Mouse (Mus musculus) myocyte (in vitro differentiated cells): ENCODE results near the gene Ktn1. TPM values are rescaled to one million over a fixed set of nuclear protein-coding genes. Genes with fewer than 3 reads are reported as not detected.

Experiments
- H3K27me3 ChIP-seq: one replicate; pipeline ENCODE4 v1.6.1; 2011; ENCODE audit not compliant: control insufficient read depth, insufficient read depth, insufficient read length
- H3K36me3 ChIP-seq: one replicate; pipeline ENCODE4 v1.6.1; 2011; ENCODE audit not compliant: control insufficient read depth, insufficient read depth
- H3K4me2 ChIP-seq: one replicate; pipeline ENCODE4 v1.6.1; 2011; ENCODE audit warnings: low read depth, control low read depth
- H3K4me3 ChIP-seq: one replicate; pipeline ENCODE4 v1.5.1; 2011; ENCODE audit warnings: mild to moderate bottlenecking, control low read depth, moderate library complexity
- H3K79me2 ChIP-seq: one replicate; pipeline ENCODE4 v1.6.1; 2011; ENCODE audit not compliant: control insufficient read depth, insufficient read depth
- H3ac ChIP-seq: one replicate; pipeline ENCODE4 v1.6.1; 2011; ENCODE audit not compliant: control insufficient read depth, insufficient read length
- CEBPB ChIP-seq: IDR thresholded peaks from 2 replicates; pipeline ENCODE4 v1.6.1; 2011; ENCODE audit warnings: mild to moderate bottlenecking, moderate library complexity; ENCODE audit not compliant: poor library complexity, insufficient read depth, severe bottlenecking
- E2F4 ChIP-seq: IDR thresholded peaks from one replicate; pipeline ENCODE4 v1.6.1; 2011; ENCODE audit warnings: mild to moderate bottlenecking, control low read depth, moderate library complexity; ENCODE audit not compliant: insufficient read depth
- MAX ChIP-seq: IDR thresholded peaks from one replicate; pipeline ENCODE4 v1.6.1; 2011; ENCODE audit warnings: low read depth, mild to moderate bottlenecking, control low read depth
- MYOD1 ChIP-seq, 3 experiments: IDR thresholded peaks; one replicate each; pipeline ENCODE4 v1.6.1; 2011; ENCODE audit warnings: control low read depth in 2 of 3, low read depth in 2 of 3, mild to moderate bottlenecking in 2 of 3, moderate library complexity in 1 of 3; ENCODE audit not compliant: insufficient read length in 2 of 3, control insufficient read depth in 1 of 3
- MYOG ChIP-seq, 3 experiments: IDR thresholded peaks; one replicate each; pipeline ENCODE4 v1.6.1; 2011; ENCODE audit warnings: control low read depth in 2 of 3, low read depth in 2 of 3, mild to moderate bottlenecking in 2 of 3; ENCODE audit not compliant: insufficient read length in 2 of 3, control insufficient read depth in 1 of 3, insufficient read depth in 1 of 3
- POLR2A ChIP-seq: IDR thresholded peaks from one replicate; pipeline ENCODE4 v1.6.1; 2011; ENCODE audit warnings: low read depth, mild to moderate bottlenecking, control low read depth, moderate library complexity; ENCODE audit not compliant: insufficient read length
- POLR2AphosphoS2 ChIP-seq: IDR thresholded peaks from one replicate; pipeline ENCODE4 v1.6.1; 2011; ENCODE audit warnings: low read depth, control low read depth; ENCODE audit not compliant: insufficient read length
- REST ChIP-seq: IDR thresholded peaks from one replicate; pipeline ENCODE4 v1.6.1; 2011; ENCODE audit warnings: mild to moderate bottlenecking, control low read depth, moderate library complexity; ENCODE audit not compliant: insufficient read depth, insufficient read length
- SRF ChIP-seq: IDR thresholded peaks from one replicate; pipeline ENCODE4 v1.6.1; 2011; ENCODE audit warnings: low read depth; ENCODE audit not compliant: control insufficient read depth, insufficient read length
- TCF12 ChIP-seq: IDR thresholded peaks from one replicate; pipeline ENCODE4 v1.6.1; 2011; ENCODE audit warnings: mild to moderate bottlenecking, control low read depth; ENCODE audit not compliant: poor library complexity, insufficient read depth, severe bottlenecking
- TCF3 ChIP-seq: IDR thresholded peaks from one replicate; pipeline ENCODE4 v1.6.1; 2011; ENCODE audit warnings: low read depth, control low read depth; ENCODE audit not compliant: insufficient read length
- USF1 ChIP-seq: IDR thresholded peaks from one replicate; pipeline ENCODE4 v1.6.1; 2011; ENCODE audit warnings: low read depth, mild to moderate bottlenecking, control low read depth, moderate library complexity
- polyA plus RNA-seq: library from polyadenylated mRNA; unstranded; fragments of >200 nt; fragmentation: generic; extraction: Trizol; gene quantifications from one replicate; pipeline ENCODE4 v1.2.1, GENCODE M21; 2012; ENCODE audit warnings: missing spikeins

Gene Ktn1
- polyA plus RNA-seq, 1 experiment = 16.8 TPM

DNA sequence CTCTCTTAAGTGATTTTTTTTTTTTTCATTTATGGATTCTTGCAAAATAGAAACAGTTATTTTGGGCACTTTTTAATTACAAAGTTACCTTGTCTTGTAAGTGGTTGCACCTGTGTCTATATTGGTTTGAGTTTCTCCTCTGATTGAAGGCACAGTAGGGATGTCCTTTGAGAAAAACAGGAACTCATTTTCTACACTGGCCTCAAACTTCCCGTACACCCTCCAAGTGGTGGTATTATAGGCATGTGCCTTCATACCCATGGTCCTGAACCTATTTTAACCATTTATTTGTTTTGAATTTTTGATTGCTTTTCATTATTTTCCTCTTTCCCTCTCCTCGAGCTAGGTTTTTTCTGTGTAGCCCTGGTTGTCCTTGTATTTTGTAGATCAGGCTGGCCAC lies 7.2 kb downstream of the Ktn1 start:
- peaks cover 5% of the 10 kb centered on the region for H3K36me3 ChIP-seq
- H3K4me2 ChIP-seq = no peak overlapping the region
- H3K27me3 ChIP-seq = no peaks in the 10 kb centered on the region
- H3ac ChIP-seq = no peak overlapping the region
- peaks cover 87% of the 10 kb centered on the region for H3K79me2 ChIP-seq
- no peak overlapping the region for H3K4me3 ChIP-seq
- TF ChIP-seq SRF = no peak
- TF ChIP-seq MYOD1 (IDR thresholded peaks at IDR 0.05; ENCODE audit: control insufficient read depth in 1 of 3, insufficient read length in 2 of 3, low read depth in 2 of 3) = no peak
- no peak for TF ChIP-seq USF1
- no peak for TF ChIP-seq MYOG (IDR thresholded peaks at IDR 0.05; ENCODE audit: control insufficient read depth in 1 of 3, insufficient read depth in 1 of 3, insufficient read length in 2 of 3, low read depth in 2 of 3)
- no peak for TF ChIP-seq POLR2A

GRCm38 (mm10) chr14:47663844-47664469 lies 15.7 kb downstream of the Ktn1 start:
- H3K4me3 ChIP-seq = no peak overlapping the region
- H3K27me3 ChIP-seq = no peaks in the 10 kb centered on the region
- peak overlapping the region; percentile 4 for H3K4me2 ChIP-seq
- H3K79me2 ChIP-seq = peaks cover 53% of the 10 kb centered on the region
- H3K36me3 ChIP-seq = no peaks in the 10 kb centered on the region
- H3ac ChIP-seq = no peak overlapping the region
- TF ChIP-seq MAX = no peak
- no peak for TF ChIP-seq SRF
- TF ChIP-seq MYOG (IDR thresholded peaks at IDR 0.05; ENCODE audit: control insufficient read depth in 1 of 3, insufficient read depth in 1 of 3, insufficient read length in 2 of 3, low read depth in 2 of 3) = no peak
- TF ChIP-seq REST = no peak
- no peak for TF ChIP-seq MYOD1 (IDR thresholded peaks at IDR 0.05; ENCODE audit: control insufficient read depth in 1 of 3, insufficient read length in 2 of 3, low read depth in 2 of 3)
- TF ChIP-seq POLR2A = no peak
- TF ChIP-seq E2F4 = no peak
- TF ChIP-seq TCF3 = no peak
- TF ChIP-seq POLR2AphosphoS2 = no peak
- no peak for TF ChIP-seq USF1
- TF ChIP-seq TCF12 = no peak
- TF ChIP-seq CEBPB = no peak

DNA sequence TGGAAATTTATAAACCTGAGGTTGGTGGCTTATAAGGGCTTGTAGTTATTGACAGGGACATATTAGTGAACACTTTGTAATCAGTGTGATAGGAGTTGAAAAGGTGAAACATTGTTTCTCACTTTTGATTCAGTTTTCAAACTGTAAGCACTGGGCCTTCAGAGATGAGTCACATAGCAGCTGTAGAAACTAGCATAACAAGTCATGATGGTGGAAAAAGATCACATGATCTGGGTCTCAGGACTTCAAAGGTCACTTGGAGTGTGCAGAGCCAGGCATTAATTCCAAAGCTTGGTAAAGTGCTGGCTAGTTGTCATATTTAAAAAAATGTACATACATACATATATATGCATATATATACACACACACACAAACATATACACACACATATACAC lies 16.2 kb downstream of the Ktn1 start:
- Histone ChIP-seq H3ac (no peak overlapping the region), H3K79me2 (peaks cover 47% of the 10 kb centered on the region), H3K27me3 (no peaks in the 10 kb centered on the region), H3K4me2 (peak overlapping the region; percentile 4), H3K36me3 (peaks cover under 1% of the 10 kb centered on the region), H3K4me3 (no peak overlapping the region)
- TF ChIP-seq TCF12 (no peak), REST (no peak), MYOD1 (IDR thresholded peaks at IDR 0.05; ENCODE audit: control insufficient read depth in 1 of 3, insufficient read length in 2 of 3, low read depth in 2 of 3) (no peak), USF1 (peak; percentile 79)

- no peak overlapping the region for H3K4me3 ChIP-seq
Observed at GRCm38 (mm10) chr14:47665061-47665778, 17.0 kb downstream of the Ktn1 start.

More at GRCm38 (mm10) chr14:47665061-47665778, 17.0 kb downstream of the Ktn1 start:
- peaks cover 40% of the 10 kb centered on the region for H3K79me2 ChIP-seq
- peaks cover 8% of the 10 kb centered on the region for H3K36me3 ChIP-seq
- H3K27me3 ChIP-seq = no peaks in the 10 kb centered on the region
- TF ChIP-seq REST = no peak
- TF ChIP-seq MYOG (IDR thresholded peaks at IDR 0.05; ENCODE audit: control insufficient read depth in 1 of 3, insufficient read depth in 1 of 3, insufficient read length in 2 of 3, low read depth in 2 of 3) = no peak
- TF ChIP-seq USF1 = no peak
- no peak for TF ChIP-seq TCF12
- no peak for TF ChIP-seq CEBPB
- no peak for TF ChIP-seq E2F4
- no peak for TF ChIP-seq MYOD1 (IDR thresholded peaks at IDR 0.05; ENCODE audit: control insufficient read depth in 1 of 3, insufficient read length in 2 of 3, low read depth in 2 of 3)
- no peak for TF ChIP-seq TCF3
- TF ChIP-seq POLR2A = no peak
- no peak for TF ChIP-seq POLR2AphosphoS2
- TF ChIP-seq SRF = no peak
- TF ChIP-seq MAX = no peak
- no peak overlapping the region for H3K4me2 ChIP-seq
- no peak overlapping the region for H3ac ChIP-seq
